Mouse (Mus musculus): ENCODE results near the gene Cdkal1. TPM values are rescaled to one million over a fixed set of nuclear protein-coding genes. Genes with fewer than 3 reads are reported as not detected.

Gene Cdkal1
- polyA plus RNA-seq, 2 experiments = 10.8 to 29.8 TPM

- Histone ChIP-seq H3K36me3 (ENCODE audit: control insufficient read depth, insufficient read depth, low read length) (no peaks in the 10 kb centered on the region), H3K9me3 (ENCODE audit: control insufficient read depth, low read length) (no peaks in the 10 kb centered on the region), H3K27ac (replicated peaks; ENCODE audit: low read depth, low read length) (no peak overlapping the region), H3K9ac (ENCODE audit: low read depth, low read length, severe bottlenecking) (no peak overlapping the region), H3K27me3 (ENCODE audit: control insufficient read depth, insufficient read depth, low read length) (no peaks in the 10 kb centered on the region), H3K4me1 (ENCODE audit: control insufficient read depth, insufficient read depth, low read length) (no peaks in the 10 kb centered on the region), H3K4me3 (replicated peaks; ENCODE audit: low read length) (no peak overlapping the region), H3K4me2 (replicated peaks; ENCODE audit: low read depth, low read length, severe bottlenecking) (no peak overlapping the region)
- 92% methylated on average over 3 of the region's 3 CpGs for WGBS
- no peak for DNase-seq (ENCODE audit: low spot score)
- no peak for ATAC-seq (ENCODE audit: low FRiP score, low read depth)
- no peak for TF ChIP-seq POLR2A (IDR thresholded peaks at IDR 0.05; ENCODE audit: borderline replicate concordance, extremely low read depth, insufficient read depth, insufficient read length)
Measured at GRCm38 (mm10) chr13:29819147-29819546, 36.3 kb downstream of the Cdkal1 start.

- Histone ChIP-seq H3K4me1 (ENCODE audit: control insufficient read depth, insufficient read depth, low read length) (no peaks in the 10 kb centered on the region), H3K4me2 (replicated peaks; ENCODE audit: low read depth, low read length, severe bottlenecking) (no peak overlapping the region), H3K9me3 (ENCODE audit: control insufficient read depth, low read length) (no peaks in the 10 kb centered on the region), H3K4me3 (replicated peaks; ENCODE audit: low read length) (no peak overlapping the region), H3K9ac (ENCODE audit: low read depth, low read length, severe bottlenecking) (no peak overlapping the region), H3K27ac (replicated peaks; ENCODE audit: low read depth, low read length) (no peak overlapping the region), H3K36me3 (ENCODE audit: control insufficient read depth, insufficient read depth, low read length) (no peaks in the 10 kb centered on the region), H3K27me3 (ENCODE audit: control insufficient read depth, insufficient read depth, low read length) (no peaks in the 10 kb centered on the region)
- no peak for ATAC-seq (ENCODE audit: low FRiP score, low read depth)
- no peak for DNase-seq (ENCODE audit: low spot score)
- 91% methylated on average over 2 of the region's 2 CpGs for WGBS
- TF ChIP-seq POLR2A (IDR thresholded peaks at IDR 0.05; ENCODE audit: borderline replicate concordance, extremely low read depth, insufficient read depth, insufficient read length) = no peak
Measured at GRCm38 (mm10) chr13:29818314-29818713, 37.2 kb downstream of the Cdkal1 start.

GRCm38 (mm10) chr13:29810780-29811179 is 44.7 kb downstream of the Cdkal1 start:
- Histone ChIP-seq H3K4me2 (replicated peaks; ENCODE audit: low read depth, low read length, severe bottlenecking) (no peak overlapping the region), H3K4me3 (replicated peaks; ENCODE audit: low read length) (no peak overlapping the region), H3K27me3 (ENCODE audit: control insufficient read depth, insufficient read depth, low read length) (no peaks in the 10 kb centered on the region), H3K4me1 (ENCODE audit: control insufficient read depth, insufficient read depth, low read length) (no peaks in the 10 kb centered on the region), H3K36me3 (ENCODE audit: control insufficient read depth, insufficient read depth, low read length) (no peaks in the 10 kb centered on the region), H3K27ac (replicated peaks; ENCODE audit: low read depth, low read length) (no peak overlapping the region), H3K9ac (ENCODE audit: low read depth, low read length, severe bottlenecking) (no peak overlapping the region), H3K9me3 (ENCODE audit: control insufficient read depth, low read length) (no peaks in the 10 kb centered on the region)
- DNase-seq (ENCODE audit: low spot score) (no peak), ATAC-seq (ENCODE audit: low FRiP score, low read depth) (no peak)
- no peak for TF ChIP-seq POLR2A (IDR thresholded peaks at IDR 0.05; ENCODE audit: borderline replicate concordance, extremely low read depth, insufficient read depth, insufficient read length)
- WGBS = 94% methylated on average over 4 of the region's 4 CpGs

GRCm38 (mm10) chr13:29808383-29808782 is 47.1 kb downstream of the Cdkal1 start:
- no peaks in the 10 kb centered on the region for H3K27me3 ChIP-seq (ENCODE audit: control insufficient read depth, insufficient read depth, low read length)
- ATAC-seq (ENCODE audit: low FRiP score, low read depth) (no peak), DNase-seq (ENCODE audit: low spot score) (no peak)
- no peak overlapping the region for H3K9ac ChIP-seq (ENCODE audit: low read depth, low read length, severe bottlenecking)
- H3K36me3 ChIP-seq (ENCODE audit: control insufficient read depth, insufficient read depth, low read length) = no peaks in the 10 kb centered on the region
- H3K4me1 ChIP-seq (ENCODE audit: control insufficient read depth, insufficient read depth, low read length) = no peaks in the 10 kb centered on the region
- WGBS = 95% methylated on average over 3 of the region's 3 CpGs
- no peak overlapping the region for H3K4me3 ChIP-seq (replicated peaks; ENCODE audit: low read length)
- no peaks in the 10 kb centered on the region for H3K9me3 ChIP-seq (ENCODE audit: control insufficient read depth, low read length)
- H3K27ac ChIP-seq (replicated peaks; ENCODE audit: low read depth, low read length) = no peak overlapping the region
- no peak overlapping the region for H3K4me2 ChIP-seq (replicated peaks; ENCODE audit: low read depth, low read length, severe bottlenecking)
- TF ChIP-seq POLR2A (IDR thresholded peaks at IDR 0.05; ENCODE audit: borderline replicate concordance, extremely low read depth, insufficient read depth, insufficient read length) = no peak

- Histone ChIP-seq H3K4me1 (ENCODE audit: control insufficient read depth, insufficient read depth, low read length) (no peaks in the 10 kb centered on the region), H3K9me3 (ENCODE audit: control insufficient read depth, low read length) (no peaks in the 10 kb centered on the region), H3K27me3 (ENCODE audit: control insufficient read depth, insufficient read depth, low read length) (no peaks in the 10 kb centered on the region), H3K4me3 (replicated peaks; ENCODE audit: low read length) (no peak overlapping the region), H3K4me2 (replicated peaks; ENCODE audit: low read depth, low read length, severe bottlenecking) (no peak overlapping the region), H3K9ac (ENCODE audit: low read depth, low read length, severe bottlenecking) (no peak overlapping the region), H3K27ac (replicated peaks; ENCODE audit: low read depth, low read length) (no peak overlapping the region), H3K36me3 (ENCODE audit: control insufficient read depth, insufficient read depth, low read length) (no peaks in the 10 kb centered on the region)
- ATAC-seq (ENCODE audit: low FRiP score, low read depth) = no peak
- TF ChIP-seq POLR2A (IDR thresholded peaks at IDR 0.05; ENCODE audit: borderline replicate concordance, extremely low read depth, insufficient read depth, insufficient read length) = no peak
- no peak for DNase-seq (ENCODE audit: low spot score)
- WGBS = 91% methylated on average over 3 of the region's 3 CpGs
Measured at GRCm38 (mm10) chr13:29807930-29808329, 47.5 kb downstream of the Cdkal1 start.

- no peak for DNase-seq (ENCODE audit: low spot score)
- H3K9ac ChIP-seq (ENCODE audit: low read depth, low read length, severe bottlenecking) = no peak overlapping the region
- H3K27ac ChIP-seq (replicated peaks; ENCODE audit: low read depth, low read length) = no peak overlapping the region
- H3K4me2 ChIP-seq (replicated peaks; ENCODE audit: low read depth, low read length, severe bottlenecking) = no peak overlapping the region
- WGBS = 80% methylated on average over 4 of the region's 4 CpGs
- no peaks in the 10 kb centered on the region for H3K36me3 ChIP-seq (ENCODE audit: control insufficient read depth, insufficient read depth, low read length)
- ATAC-seq (ENCODE audit: low FRiP score, low read depth) = no peak
- TF ChIP-seq POLR2A (IDR thresholded peaks at IDR 0.05; ENCODE audit: borderline replicate concordance, extremely low read depth, insufficient read depth, insufficient read length) = no peak
- H3K9me3 ChIP-seq (ENCODE audit: control insufficient read depth, low read length) = no peaks in the 10 kb centered on the region
- no peaks in the 10 kb centered on the region for H3K27me3 ChIP-seq (ENCODE audit: control insufficient read depth, insufficient read depth, low read length)
- H3K4me1 ChIP-seq (ENCODE audit: control insufficient read depth, insufficient read depth, low read length) = no peaks in the 10 kb centered on the region
- H3K4me3 ChIP-seq (replicated peaks; ENCODE audit: low read length) = no peak overlapping the region
Measured at GRCm38 (mm10) chr13:29806871-29807270, 48.6 kb downstream of the Cdkal1 start.

All from limb, embryonic 14.5 days (tissue).